Mouse (Mus musculus): Measurements from ENCODE around the gene Dlg2.
"Not testable (repeated sequence)": the region's sequence is repeated elsewhere in the genome, so short reads cannot be mapped to it uniquely, and the experiment has no call there.

The Dlg2 gene

DNA sequence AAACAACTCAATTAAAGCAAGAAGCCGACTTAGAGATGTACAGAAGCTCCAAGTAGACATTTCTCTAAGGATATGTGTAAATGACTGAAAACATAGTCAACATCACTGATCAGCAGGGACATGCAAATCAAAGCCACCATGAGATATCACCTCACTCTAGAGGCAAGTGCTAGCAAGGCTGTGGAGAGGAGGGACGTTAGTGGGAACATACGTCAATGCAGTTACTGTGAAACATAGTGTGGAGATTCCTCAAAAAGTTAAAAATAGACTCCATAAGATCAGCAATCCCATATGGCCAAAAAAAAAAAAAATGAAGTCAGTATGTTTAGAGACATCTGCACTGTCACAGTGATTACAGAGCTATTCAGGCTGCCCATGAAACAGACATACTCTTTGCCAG, 349.2 kb downstream of the Dlg2 start:
- no peak for DNase-seq (ENCODE audit: low spot score in 2 of 2)

DNA sequence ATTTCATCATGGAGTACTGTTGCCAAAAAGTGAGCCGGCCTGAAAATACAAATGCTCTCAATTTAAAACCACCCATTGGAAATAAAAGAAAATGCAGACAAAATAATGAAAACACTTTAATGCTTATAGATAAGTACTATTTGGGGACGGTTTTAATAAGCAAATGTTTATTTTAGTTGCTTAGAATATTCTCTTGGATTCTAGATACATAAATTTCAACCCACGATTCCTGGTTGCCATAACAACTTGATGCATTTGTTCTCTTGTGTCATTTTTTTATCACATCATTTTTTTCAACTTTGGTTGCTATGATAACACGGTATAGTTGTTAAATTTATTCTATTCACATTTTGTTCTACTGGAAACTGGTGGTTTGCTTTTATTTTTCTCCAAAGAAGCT, 364.8 kb downstream of the Dlg2 start:
- no peak for DNase-seq (ENCODE audit: low spot score in 2 of 2)

DNA sequence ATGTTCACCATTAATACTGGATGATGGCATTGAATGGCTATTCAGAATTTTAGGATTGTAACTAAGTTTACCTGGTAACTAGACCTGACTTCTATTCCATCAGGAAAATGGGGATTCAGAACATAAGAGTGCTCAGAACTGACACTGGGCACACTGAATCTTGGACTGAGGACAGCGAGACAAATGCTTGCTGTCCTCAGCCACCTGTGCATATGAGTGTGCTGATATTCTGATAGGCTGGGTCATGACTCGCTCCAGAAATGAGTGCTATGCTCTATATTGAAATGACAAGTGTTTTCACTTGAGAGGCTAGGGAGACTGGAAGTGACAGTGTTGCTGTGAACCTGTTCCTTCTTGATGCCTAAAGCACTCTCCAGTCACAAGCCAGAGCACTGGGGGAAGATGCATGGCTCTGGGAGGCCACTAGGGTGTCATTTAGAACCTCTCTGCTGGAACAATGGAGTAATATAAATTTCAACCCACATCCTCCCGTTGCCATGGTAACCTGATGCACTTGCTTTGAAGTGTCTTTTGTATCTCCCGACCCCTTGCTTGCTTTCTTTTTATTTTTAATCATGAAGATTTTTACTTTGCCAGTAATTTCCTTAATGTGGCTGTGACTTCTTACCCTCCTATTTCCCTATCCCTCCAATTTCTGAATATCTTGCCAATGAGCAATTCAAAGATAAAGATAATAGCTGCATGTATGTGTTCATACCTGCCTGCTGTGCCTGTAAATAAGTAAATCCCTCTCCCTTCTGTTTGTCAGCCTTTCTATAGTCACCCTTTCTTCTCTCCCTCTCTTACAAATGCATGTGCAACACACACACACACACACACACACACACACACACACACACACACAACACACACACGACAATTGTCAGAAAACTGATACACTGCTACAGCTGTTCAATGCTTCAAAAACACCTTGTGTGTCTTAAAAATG, 367.1 kb downstream of the Dlg2 start:
- no peak for DNase-seq (ENCODE audit: low spot score in 2 of 2)

DNA sequence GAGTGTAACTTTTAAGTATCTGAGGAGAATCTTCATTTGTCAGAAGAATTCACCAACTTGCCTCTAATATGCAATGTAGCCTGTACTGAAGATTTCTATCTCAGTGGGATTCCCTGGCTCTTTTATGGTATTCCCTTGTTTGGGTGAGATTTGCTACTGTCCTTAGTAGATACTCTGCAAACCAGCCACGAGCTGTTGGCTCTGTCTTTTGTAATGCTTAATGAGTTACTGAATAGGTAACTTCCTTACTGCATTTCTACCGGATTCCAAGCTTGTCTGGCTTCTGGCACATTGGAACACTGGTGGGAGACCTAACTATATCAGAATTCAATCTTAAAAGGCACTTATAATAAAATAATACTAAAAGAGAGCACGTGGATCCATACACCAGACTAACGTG, 400.3 kb downstream of the Dlg2 start:
- not testable (repeated sequence) for DNase-seq (ENCODE audit: low spot score in 2 of 2)

DNA sequence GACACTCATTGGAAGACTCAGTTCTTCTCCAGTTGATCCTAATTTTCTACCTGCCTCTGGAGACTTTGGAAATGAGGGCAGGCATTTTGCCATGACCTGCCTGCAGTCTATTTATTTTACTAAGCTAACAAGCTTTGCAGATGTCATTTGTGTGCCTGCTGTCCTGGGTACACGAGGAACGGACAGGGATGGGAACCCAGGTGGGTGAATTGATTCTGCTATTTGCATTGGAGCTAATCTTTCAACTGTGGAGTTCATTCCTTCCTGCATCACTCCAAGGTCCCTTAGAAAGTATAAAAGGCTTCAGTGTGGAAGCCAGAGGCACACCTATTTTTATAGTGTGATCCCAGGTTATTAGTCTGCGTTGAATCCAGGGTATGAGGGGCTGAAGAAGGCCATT, 406.3 kb downstream of the Dlg2 start:
- no peak for DNase-seq (ENCODE audit: low spot score in 2 of 2)

DNA sequence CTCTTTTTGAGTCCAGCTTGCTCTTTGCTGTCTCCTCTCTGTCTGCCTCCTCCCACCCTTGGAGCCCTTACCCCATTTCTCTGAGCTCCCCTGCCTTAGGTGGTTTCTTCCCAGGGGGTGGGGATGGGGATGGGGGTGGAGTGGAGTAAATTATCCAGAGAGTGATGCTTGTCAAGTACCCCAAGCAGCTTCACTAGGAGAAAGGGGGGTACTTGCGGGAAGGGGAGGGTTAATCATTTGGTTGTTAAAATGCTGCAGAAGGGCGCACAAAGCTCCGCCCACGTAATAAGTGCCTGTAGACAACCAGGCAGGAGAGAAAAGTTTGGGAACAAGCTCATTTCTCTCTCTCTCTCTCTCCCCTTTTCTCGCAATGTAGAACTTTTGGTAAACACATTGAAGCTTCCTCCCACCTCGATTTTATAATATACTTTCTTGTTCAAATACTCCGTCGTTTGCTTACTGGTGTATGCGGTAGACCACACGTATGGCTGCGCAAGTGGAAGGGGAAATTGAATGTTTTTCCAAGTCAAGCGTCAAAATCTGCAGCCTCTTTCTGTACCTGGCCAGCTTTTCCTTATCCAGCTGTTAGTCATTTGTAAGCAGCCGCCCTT, 410.0 kb downstream of the Dlg2 start:
- DNase-seq (ENCODE audit: low spot score in 2 of 2): no peak

DNA sequence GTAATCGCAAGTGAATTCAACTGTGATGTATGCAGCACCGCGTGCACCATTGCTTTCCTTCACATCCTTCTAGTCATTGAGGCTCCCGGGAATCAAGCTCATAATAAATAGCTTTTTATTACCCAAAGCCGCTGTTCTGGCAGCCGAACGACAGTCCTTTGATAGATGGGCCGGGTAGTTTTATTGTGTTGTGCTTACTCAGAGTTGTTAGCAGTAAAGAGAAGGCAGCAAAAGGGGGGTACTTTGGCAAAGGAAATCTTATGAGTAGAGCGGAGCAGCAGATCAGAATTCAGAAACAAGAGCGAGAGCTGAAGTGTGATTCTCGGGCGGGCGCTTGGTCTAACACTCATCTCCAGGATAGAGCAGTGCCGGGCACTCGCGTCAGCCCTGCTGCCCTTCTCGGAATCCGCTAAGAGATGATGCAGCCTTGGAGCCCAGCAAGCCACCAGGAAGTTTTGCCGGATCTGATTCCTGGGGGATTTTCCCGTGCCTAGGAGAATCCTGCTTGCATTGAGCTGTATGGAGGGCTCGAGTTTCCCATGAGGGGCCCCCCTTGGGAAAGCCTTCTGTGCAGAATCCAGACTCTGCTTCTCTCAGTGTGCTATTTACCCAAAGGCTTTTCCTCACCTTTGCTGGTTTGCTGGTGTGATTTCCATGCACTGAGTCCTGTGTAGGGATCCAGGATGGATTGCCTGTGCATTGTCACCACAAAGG, 410.7 kb downstream of the Dlg2 start:
- no peak for DNase-seq (ENCODE audit: low spot score in 2 of 2)

DNA sequence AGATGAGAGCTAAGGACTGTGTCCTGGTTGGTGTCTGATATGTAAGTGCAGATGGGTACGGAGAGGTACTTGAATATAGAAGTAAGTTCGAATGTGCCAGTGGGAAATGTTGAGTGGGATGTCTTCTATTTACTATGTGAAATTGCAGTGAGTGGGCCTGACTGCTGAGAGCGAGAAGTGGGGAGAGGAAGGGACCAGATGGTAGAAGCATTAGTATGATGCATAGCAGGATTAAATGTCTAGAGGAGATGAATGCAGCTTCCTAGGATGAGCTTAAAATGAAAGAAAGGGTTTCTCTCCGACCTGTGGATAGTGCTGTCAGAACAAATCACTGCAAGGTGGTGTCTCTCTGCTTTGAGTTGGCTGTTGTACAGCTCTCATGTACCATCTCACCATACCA, 451.0 kb downstream of the Dlg2 start:
- DNase-seq (ENCODE audit: low spot score in 2 of 2): no peak

DNA sequence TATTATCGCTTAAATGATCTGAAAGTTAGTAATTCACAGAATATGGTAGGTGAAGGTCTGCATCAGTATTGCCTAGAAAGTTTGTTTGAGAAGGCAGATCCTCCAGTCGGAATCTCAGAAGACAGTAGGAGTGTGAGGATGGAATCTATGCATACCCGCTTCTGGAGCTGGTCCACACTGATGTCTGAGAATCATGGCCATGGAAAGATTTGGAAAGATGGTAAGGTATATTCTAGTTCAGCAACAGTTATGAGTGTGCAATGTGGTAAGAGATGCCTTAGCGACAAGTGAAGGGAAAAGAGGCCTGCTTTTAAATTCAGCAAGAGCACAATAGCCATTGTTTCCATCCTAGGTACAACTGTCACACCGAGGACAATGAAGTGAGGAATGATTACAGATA, 464.3 kb downstream of the Dlg2 start:
- no peak for DNase-seq (ENCODE audit: low spot score in 2 of 2)

DNA sequence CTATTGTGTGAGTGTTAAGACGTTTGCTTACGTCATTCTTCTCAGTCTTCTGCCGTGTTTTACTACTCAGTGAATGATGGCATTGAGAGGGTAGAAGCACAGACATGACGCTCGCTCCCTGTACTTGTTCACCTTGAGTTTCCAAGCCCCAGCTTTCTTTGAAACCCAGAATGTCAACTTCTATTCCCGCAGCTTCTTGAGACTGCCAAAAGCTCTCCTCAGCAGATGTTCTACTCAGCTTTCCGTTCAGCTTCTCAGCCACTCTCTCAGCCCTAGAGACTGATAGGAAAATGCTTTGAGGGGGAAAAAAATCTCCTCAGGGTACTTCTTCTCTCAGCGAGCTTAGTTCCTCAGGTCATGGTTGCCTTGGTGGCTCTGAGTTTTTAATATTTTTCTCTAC, 470.6 kb downstream of the Dlg2 start:
- no peak for DNase-seq (ENCODE audit: low spot score in 2 of 2)

DNA sequence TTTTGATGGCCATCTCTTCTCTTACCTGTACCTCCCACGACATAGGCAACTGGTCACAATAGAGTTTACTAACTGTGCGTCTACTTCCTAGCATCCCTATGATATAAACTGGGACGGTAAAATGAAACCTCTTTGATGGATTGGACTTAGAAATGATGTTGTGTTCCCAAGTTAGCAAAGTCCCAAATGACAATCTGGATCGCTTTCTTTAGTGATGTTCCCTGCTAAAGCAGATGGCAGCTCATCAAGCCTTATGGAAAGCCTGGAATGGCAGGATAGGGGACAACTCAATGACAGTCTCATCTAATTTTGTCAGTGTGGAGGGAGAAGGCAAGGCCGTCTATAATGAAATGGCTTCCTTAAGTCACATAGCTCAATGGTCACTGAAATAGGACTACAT, 472.7 kb downstream of the Dlg2 start:
- DNase-seq (ENCODE audit: low spot score in 2 of 2): no peak

DNA sequence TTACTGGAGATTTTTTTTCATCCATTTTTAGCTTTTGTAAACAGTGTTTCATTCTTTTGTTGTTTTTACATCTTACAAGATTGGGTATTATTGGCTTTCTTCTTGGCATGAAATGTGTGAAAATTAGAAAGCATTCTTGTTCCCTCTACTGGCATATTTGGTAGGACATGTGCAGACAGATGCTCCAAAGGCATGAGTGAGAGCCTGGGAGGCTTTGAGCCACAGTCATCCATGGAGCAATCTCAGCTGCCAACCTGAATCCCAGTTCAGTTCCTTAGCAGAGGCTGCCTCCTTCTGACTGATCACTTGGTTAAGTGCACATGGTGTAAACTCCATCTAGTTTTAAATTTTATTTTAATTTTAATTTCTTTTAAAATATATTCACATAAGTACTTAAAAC, 500.8 kb downstream of the Dlg2 start:
- DNase-seq (ENCODE audit: low spot score in 2 of 2): no peak

DNA sequence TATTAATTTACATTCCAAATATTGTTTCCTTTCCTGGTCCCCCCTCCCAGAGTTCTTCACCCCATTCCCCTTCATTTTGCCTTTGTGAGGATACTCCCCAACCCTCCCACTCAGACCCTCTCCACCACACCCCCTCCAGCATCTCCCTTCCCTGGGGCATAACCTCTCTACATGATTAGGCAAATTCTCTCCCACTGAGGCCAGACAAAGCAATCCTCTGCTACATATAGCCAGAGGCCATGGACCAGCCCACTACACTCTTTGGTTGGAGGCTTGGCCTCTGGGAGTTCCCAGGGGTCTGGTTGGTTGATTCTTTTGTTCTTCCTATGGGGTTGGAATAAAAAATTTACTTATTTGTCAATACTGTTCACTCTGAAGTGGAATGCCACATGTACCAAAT, 505.6 kb downstream of the Dlg2 start:
- DNase-seq (ENCODE audit: low spot score in 2 of 2): no peak

DNA sequence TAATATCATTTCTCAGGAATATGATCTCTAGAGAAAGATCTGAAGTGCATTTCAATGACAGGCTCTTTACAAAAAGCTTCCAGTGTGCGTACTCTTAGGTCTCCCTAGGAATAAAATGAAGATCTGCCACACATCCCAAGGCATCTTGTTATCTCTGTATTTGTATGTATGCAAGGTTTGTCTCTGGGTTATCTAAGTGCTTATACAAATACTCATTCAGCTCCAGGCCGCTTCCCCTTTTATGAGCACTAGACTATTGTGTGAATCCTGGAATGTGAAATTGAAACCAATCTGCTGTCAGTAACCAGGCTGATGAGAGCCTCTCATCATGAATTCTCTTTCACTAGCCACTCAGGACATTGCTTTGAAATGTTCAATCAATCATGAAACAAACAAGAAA, 534.2 kb downstream of the Dlg2 start:
- no peak for DNase-seq (ENCODE audit: low spot score in 2 of 2)

DNA sequence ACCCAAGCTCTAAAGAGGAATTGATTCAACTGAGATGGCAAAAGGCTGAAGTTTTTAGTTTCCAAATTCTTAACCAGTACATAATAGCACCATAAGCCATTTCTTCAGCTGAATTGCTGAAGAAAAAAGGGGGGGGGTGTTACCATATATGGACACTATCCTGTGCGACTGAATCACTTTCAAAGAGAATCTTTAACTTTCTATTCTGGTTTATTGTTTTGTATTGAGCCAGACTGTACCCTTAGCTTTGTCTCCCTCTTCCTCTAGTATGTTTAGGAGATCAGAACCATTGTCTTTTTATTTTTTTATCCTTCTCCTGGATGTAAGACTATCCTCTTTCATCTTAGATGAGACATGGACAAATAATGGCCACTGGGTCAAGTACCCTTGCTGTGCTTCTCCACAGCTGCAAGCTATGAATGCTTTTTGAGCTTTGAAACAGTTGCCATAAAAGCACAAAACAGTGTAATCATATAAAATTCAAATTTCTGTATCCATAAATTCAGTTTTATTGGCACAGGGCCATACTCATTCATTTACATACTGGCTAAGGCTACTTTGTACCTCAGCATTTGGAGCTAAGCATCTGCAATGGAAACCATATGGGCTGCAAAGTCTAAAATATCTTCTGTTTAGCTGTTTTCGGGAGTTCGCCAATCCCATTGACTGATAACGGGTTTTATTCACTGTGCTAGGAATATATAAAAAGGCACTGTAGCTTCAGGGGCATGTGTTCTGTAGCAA, 568.7 kb downstream of the Dlg2 start:
- no peak for DNase-seq (ENCODE audit: low spot score in 2 of 2)

DNA sequence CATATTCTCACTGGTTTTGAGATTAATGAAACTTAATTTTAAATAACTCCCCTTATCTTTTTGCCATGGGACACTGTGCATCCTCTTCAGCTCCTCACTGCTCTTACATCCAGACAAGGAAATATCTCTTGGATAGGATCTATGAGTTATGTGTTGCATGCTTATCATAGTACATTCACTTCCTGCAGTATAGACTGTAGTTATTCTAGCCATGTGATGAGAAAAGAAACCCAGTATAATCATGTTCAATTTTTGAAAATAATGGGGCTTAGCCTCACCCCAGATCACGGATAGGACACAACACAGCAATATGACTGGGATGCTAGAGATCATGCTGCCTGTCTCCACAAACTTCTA, 569.2 kb downstream of the Dlg2 start:
- DNase-seq (ENCODE audit: low spot score in 2 of 2): no peak

DNA sequence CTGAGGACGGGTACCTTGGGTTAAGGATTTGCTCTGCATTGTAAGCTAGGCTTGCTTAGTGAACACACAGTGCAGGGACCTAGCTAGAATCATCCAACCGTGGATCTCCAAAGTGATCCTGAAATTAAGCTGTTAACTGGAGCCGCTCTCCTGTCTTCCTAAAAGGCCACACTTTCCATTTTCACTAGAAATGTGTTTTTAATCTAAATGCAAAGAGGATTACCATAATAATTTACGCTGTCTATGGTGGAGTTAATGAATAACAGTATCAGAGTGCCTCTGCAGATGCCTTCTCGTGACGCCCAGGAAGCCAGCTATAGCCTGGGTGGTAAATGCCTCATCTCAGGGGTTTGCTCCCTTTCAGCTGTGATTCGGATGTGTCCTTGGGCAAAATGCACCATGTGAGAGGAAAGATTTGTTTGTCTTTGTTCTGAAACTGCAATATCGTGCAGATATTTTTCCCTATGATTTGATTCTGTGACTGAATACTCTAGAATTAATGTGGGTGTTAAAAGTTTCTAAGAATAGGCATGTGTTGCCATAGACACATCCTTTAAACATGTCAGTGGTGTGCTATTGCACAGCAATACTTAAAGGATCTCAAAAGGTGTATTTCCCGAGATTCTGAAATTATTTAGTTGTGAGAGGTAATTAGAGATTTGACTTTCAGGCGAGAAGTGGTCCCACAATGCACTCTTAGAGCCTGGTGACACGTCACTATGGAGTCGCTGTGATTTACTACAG, 587.0 kb downstream of the Dlg2 start:
- DNase-seq (ENCODE audit: low spot score in 2 of 2): no peak

DNA sequence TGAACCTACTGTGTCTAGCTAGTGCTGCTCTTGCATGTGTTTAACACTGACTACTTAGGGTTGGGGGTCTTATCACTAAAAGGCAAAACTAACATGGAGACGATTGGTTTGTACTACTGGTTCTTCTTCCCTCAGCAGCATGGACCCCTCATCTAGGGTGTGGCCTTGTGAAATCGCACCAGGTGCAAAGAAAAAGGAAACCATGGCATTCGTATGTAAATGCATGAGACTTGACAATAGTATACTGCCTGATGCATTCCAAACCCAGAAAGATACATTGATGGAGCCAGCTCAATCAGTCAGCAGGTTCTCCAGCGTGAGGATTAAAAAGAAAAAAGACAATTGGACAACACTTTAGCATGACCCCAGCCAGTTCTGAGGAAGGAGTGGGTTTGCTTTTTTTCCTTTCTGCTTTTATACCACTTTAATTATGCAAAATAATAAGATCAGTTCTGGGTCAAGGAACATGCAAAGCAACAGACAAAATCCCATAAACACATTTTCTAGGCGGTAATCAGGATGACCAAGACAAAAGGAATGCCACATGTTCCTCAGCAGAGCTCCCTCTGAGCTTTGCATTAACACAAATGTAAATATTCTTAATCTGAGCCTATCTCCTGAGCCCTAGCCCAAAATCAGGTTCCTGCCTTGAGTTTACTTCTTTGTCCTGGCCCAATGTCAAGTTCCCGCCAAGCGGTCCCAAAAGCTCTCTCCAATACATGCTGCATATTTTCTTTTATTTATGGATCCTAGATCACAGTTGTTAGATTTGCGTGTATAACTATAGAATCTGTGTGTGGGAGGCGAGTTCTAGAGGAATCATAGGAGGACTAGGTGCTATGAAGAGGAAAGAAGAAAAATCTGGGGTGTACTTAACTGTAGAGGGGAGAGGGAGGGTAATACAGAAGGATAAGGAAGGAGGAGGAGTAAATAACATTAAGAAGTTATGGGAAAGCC, 595.6 kb downstream of the Dlg2 start:
- DNase-seq (ENCODE audit: low spot score in 2 of 2): no peak

DNA sequence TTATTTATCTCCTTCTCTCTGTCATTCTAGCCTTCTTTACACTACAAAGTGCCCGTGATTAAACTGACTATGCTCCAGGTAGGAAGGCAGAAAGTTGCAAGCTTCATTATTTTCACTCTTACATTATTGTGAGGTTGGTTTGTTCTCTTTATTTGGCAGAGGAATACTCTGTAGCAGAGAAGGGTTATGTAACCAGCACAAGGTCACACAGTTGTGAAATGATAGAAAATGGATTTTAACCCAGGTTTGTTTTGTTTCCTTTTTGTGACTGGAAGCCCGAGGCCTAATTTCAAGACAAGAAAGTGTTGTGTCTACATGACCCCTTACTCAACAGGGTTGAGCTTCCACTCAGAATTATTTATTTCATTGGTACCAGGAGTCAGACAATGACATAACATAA, 609.6 kb downstream of the Dlg2 start:
- no peak for DNase-seq (ENCODE audit: low spot score in 2 of 2)

DNA sequence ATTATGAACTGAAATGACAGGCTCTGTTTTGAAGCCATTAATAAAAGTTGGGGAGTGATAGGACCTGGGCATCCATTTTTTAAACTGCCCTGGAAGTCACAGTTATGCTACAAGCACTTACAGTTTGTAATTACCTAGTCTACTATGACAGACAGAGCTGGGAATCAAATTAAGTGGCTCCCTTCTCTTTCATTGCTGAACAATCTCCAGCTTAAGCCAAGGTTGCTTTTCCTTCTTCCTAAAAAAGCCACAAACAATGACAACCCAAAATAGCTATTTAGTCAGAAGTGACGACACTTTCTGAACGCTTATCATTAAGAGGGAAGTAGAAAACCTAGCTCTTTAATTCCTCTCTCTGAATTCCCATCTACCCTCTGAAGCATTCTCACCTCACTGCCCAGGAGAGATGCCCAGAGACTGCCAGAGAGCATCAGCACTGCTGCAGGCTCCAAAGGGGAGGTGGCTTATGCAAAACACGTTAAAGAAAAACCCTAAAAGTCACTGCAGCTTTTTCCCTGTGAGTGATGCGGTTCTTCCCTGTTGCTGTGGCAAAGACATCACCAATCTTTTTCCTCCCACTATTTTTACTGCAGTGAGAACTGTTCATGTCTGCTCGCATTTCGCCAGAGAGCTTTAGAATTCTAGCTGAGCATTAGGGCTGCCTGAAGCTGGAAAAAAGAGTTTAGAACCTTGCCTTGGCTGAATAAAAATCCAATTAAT, 612.9 kb downstream of the Dlg2 start:
- no peak for DNase-seq (ENCODE audit: low spot score in 2 of 2)
